Mouse (Mus musculus) T-cell, adult 2 months (primary cell): ENCODE measurements around the gene Chmp6.

Experiments
- DNase-seq: peaks from one replicate; pipeline ENCODE4 v3.0.0; 2022; ENCODE audit warnings: low spot score

Gene Chmp6

DNA sequence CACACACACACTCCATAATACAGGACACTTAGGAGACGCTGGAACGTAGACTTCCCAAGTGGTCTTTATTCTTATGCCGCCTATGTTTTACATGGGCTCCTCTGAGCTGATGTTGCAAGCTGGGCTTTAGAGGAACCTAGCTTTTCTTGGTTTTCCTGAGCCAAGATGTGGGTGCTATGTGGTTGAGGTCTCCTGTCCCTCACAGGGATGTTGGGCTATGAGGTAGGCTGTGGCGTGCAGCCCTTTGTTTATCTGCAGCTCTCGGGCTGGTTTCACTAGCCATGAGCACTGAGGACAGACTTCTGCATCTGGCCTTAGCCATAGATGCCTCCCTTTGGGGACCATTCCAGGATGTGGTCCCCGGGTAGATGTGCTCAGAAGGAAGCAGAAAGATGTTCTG is 47.4 kb downstream of the Chmp6 start:
- DNase-seq, result no peak

DNA sequence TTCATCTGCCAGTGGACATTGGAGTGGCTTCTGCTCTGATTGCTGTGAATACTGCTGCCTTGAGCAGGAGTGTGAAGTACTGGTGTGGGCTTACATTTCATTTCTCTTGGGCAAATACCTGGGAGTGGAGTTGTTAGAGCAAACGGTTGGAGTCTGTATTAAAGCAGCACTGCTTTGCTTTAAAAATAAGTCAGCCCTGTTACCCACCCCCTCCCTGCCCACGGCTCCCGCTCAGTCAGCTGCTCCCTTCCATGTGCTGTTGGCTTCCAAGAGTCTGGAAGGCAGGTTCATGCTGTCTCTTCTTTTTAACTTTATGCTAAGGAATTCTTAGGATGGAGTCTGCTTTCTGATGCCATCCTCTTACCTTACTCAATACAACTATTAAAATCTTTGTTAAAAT is 48.3 kb downstream of the Chmp6 start:
- DNase-seq, result no peak

- DNase-seq, result no peak
Measured at GRCm38 (mm10) chr11:119965053-119965452, 51.8 kb downstream of the Chmp6 start.

GRCm38 (mm10) chr11:119966294-119966693 is 53.1 kb downstream of the Chmp6 start:
- DNase-seq, result no peak

- DNase-seq, result no peak
Measured at GRCm38 (mm10) chr11:119967401-119967800, 54.2 kb downstream of the Chmp6 start.

- DNase-seq, result no peak
Measured at GRCm38 (mm10) chr11:119967892-119968291, 54.7 kb downstream of the Chmp6 start.
